ENCODE assay signal across 10 mouse cellular contexts in genomic region chr3:90451396-90452095, GRCm38 (mm10). TPM values are rescaled to one million over a fixed set of nuclear protein-coding genes. Genes with fewer than 3 reads are reported as not detected.
DNase-seq lines count a peak whose midpoint lies in the region; ATAC-seq and TF ChIP-seq lines count a peak whose summit lies in the region.
"Had no signal": no experiment of that assay in that cellular context is flagged by ENCODE, and none has a peak within 500 bp of the region (broad histone marks: within the 10 kb centered on the region; RNA-seq: fewer than 3 reads in every experiment).

No protein-coding gene starts in this region.

- peaks cover 20% of the 10 kb centered on the region for H3K4me1 ChIP-seq in heart, embryonic 13.5 days
- peaks cover 31% of the 10 kb centered on the region for H3K4me1 ChIP-seq in midbrain, embryonic 10.5 days
- H3K4me1 ChIP-seq in midbrain, postnatal 0 days (ENCODE audit: insufficient read depth, low read length) = 0 out of 2 replicates have a peak, but pooled peaks cover 6% of the 10 kb centered on the region
- H3K4me1 ChIP-seq in embryonic facial prominence, embryonic 10.5 days = peaks cover 21% of the 10 kb centered on the region
- peaks cover 19% of the 10 kb centered on the region for H3K4me1 ChIP-seq in liver, embryonic 15.5 days (replicated peaks)

- DNase-seq in heart, postnatal 25 days (ENCODE audit: low spot score) = no peak
- DNase-seq in midbrain, embryonic 10.5 days (ENCODE audit: low spot score) = no peak
- no peak for DNase-seq in midbrain, postnatal 0 days (ENCODE audit: low spot score)
- DNase-seq in embryonic facial prominence, embryonic 10.5 days (ENCODE audit: low spot score) = no peak
- no peak for DNase-seq in thymus, adult 18-20 months
- DNase-seq in adrenal gland, postnatal 10 days = no peak

- H3K9ac ChIP-seq in heart, embryonic 13.5 days = peak overlapping the region; percentile 62
- no peak overlapping the region for H3K9ac ChIP-seq in midbrain, postnatal 0 days (replicated peaks; ENCODE audit: low read length, poor library complexity, severe bottlenecking)
- no peak overlapping the region for H3K9ac ChIP-seq in liver, embryonic 15.5 days
- H3K9ac ChIP-seq: hindbrain, embryonic 15.5 days; stomach, embryonic 15.5 days had no signal

- peak overlapping the region; percentile 54 for H3K27ac ChIP-seq in heart, embryonic 13.5 days (replicated peaks)
- H3K27ac ChIP-seq in midbrain, embryonic 10.5 days (replicated peaks) = 0 out of 2 replicates have a peak overlapping the region, but pooled peaks have one; percentile 10
- no peak overlapping the region for H3K27ac ChIP-seq in midbrain, postnatal 0 days (ENCODE audit: low read depth, low read length)
- H3K27ac ChIP-seq in embryonic facial prominence, embryonic 10.5 days (replicated peaks) = peak overlapping the region; percentile 19; the same call in 1 of the 2 replicates
- no peak overlapping the region for H3K27ac ChIP-seq in liver, embryonic 15.5 days (replicated peaks)
- H3K27ac ChIP-seq: hindbrain, embryonic 15.5 days; stomach, embryonic 15.5 days had no signal

- peak overlapping the region; percentile 40 for H3K4me3 ChIP-seq in heart, embryonic 13.5 days
- no peak overlapping the region for H3K4me3 ChIP-seq in midbrain, embryonic 10.5 days
- no peak overlapping the region for H3K4me3 ChIP-seq in midbrain, postnatal 0 days (ENCODE audit: low read depth, low read length)
- H3K4me3 ChIP-seq in embryonic facial prominence, embryonic 10.5 days = peak overlapping the region; percentile 25; the same call in 1 of the 2 replicates
- H3K4me3 ChIP-seq in liver, embryonic 15.5 days (replicated peaks) = peak overlapping the region; percentile 21; the same call in 1 of the 2 replicates
- H3K4me3 ChIP-seq: hindbrain, embryonic 15.5 days; stomach, embryonic 15.5 days had no signal

- intact Hi-C loops in heart, postnatal 25 days (cut with DNase I) = no loop called here

- peak overlapping the region; percentile 62 for H3K4me2 ChIP-seq in heart, embryonic 13.5 days
- no peak overlapping the region for H3K4me2 ChIP-seq in midbrain, postnatal 0 days (ENCODE audit: low read depth, low read length, poor library complexity, severe bottlenecking)
- H3K4me2 ChIP-seq in liver, embryonic 15.5 days = peak overlapping the region; percentile 42
- H3K4me2 ChIP-seq: hindbrain, embryonic 15.5 days; stomach, embryonic 15.5 days had no signal

- H3K27me3 ChIP-seq in heart, embryonic 13.5 days (replicated peaks) = no peaks in the 10 kb centered on the region
- peaks cover 10% of the 10 kb centered on the region; the same call in 1 of the 2 replicates for H3K27me3 ChIP-seq in midbrain, embryonic 10.5 days (ENCODE audit: low read depth, poor library complexity, severe bottlenecking)
- H3K27me3 ChIP-seq in midbrain, postnatal 0 days (ENCODE audit: insufficient read depth, low read length) = no peaks in the 10 kb centered on the region
- no peaks in the 10 kb centered on the region for H3K27me3 ChIP-seq in embryonic facial prominence, embryonic 10.5 days (replicated peaks; ENCODE audit: low read depth, poor library complexity, severe bottlenecking)
- peaks cover 8% of the 10 kb centered on the region; the same call in 1 of the 2 replicates for H3K27me3 ChIP-seq in liver, embryonic 15.5 days
- H3K27me3 ChIP-seq: hindbrain, embryonic 15.5 days; stomach, embryonic 15.5 days had no signal

- 45% methylated on average over 10 of the region's 10 CpGs for WGBS in heart, embryonic 13.5 days
- WGBS in midbrain, embryonic 10.5 days = 51% methylated on average over 10 of the region's 10 CpGs
- 45% methylated on average over 10 of the region's 10 CpGs for WGBS in midbrain, postnatal 0 days
- 50% methylated on average over 10 of the region's 10 CpGs for WGBS in embryonic facial prominence, embryonic 10.5 days
- WGBS in liver, embryonic 15.5 days (ENCODE audit: insufficient replicate concordance) = 35% methylated on average over 10 of the region's 10 CpGs

- H3K9me3 ChIP-seq in heart, embryonic 13.5 days = no peaks in the 10 kb centered on the region
- H3K9me3 ChIP-seq in midbrain, embryonic 10.5 days (replicated peaks) = no peaks in the 10 kb centered on the region
- no peaks in the 10 kb centered on the region for H3K9me3 ChIP-seq in midbrain, postnatal 0 days (ENCODE audit: low read length)
- H3K9me3 ChIP-seq in embryonic facial prominence, embryonic 10.5 days = no peaks in the 10 kb centered on the region
- H3K9me3 ChIP-seq in liver, embryonic 15.5 days (replicated peaks) = no peaks in the 10 kb centered on the region
- H3K9me3 ChIP-seq: hindbrain, embryonic 15.5 days; stomach, embryonic 15.5 days had no signal

- no peak for ATAC-seq in heart, embryonic 13.5 days (ENCODE audit: extremely low read depth, insufficient number of reproducible peaks, low FRiP score, low TSS enrichment)
- no peak for ATAC-seq in midbrain, postnatal 0 days (ENCODE audit: low FRiP score)
- ATAC-seq in liver, embryonic 15.5 days (ENCODE audit: insufficient read depth) = peak; percentile 40

- H3K36me3 ChIP-seq in heart, embryonic 13.5 days = no peaks in the 10 kb centered on the region
- no peaks in the 10 kb centered on the region for H3K36me3 ChIP-seq in midbrain, embryonic 10.5 days
- no peaks in the 10 kb centered on the region for H3K36me3 ChIP-seq in midbrain, postnatal 0 days (ENCODE audit: insufficient read depth, low read length)
- H3K36me3 ChIP-seq in embryonic facial prominence, embryonic 10.5 days (replicated peaks) = no peaks in the 10 kb centered on the region
- no peaks in the 10 kb centered on the region for H3K36me3 ChIP-seq in liver, embryonic 15.5 days (replicated peaks)
- H3K36me3 ChIP-seq: hindbrain, embryonic 15.5 days; stomach, embryonic 15.5 days had no signal

- no peak for TF ChIP-seq CTCF in midbrain, postnatal 0 days (IDR thresholded peaks at IDR 0.05)

RNA-seq across cellular contexts. Expression of gene Npr1, which starts 14.1 kb away (rescaled TPM):
- 9.7 and 11.4 TPM in 2 replicates for polyA plus RNA-seq in heart, embryonic 13.5 days (2015; fragmentation: Nextera tagmentation; extraction: Ambion mirVana)
- total RNA-seq in heart, postnatal 25 days (2021) = 10 to 100 TPM; 17.2 to 18.8 TPM
- polyA plus RNA-seq in midbrain, embryonic 10.5 days (2016; fragmentation: Nextera tagmentation; extraction: Ambion mirVana) = 2.9 and 3.3 TPM in 2 replicates
- total RNA-seq in midbrain, postnatal 0 days (2014; rRNA removed) = 4.0 and 4.1 TPM in 2 replicates
- polyA plus RNA-seq in midbrain, postnatal 0 days (2015; fragmentation: Nextera tagmentation; extraction: Ambion mirVana) = 1.5 and 2.0 TPM in 2 replicates
- polyA plus RNA-seq in embryonic facial prominence, embryonic 10.5 days (2016; fragmentation: Nextera tagmentation; extraction: Ambion mirVana) = 2.0 and 3.3 TPM in 2 replicates
- polyA plus RNA-seq in liver, embryonic 15.5 days (2015; fragmentation: Nextera tagmentation; extraction: Ambion mirVana) = 3.7 and 4.8 TPM in 2 replicates
- total RNA-seq in adrenal gland, postnatal 10 days (2021) = 100 to 1,000 TPM in 1 of 2 experiments, 10 to 100 TPM in 1; 88.3 to 101 TPM

RNA-seq across cellular contexts. Expression of gene Ints3, which starts 18.1 kb away (rescaled TPM):
- 17.5 and 19.8 TPM in 2 replicates for polyA plus RNA-seq in heart, embryonic 13.5 days (2015; fragmentation: Nextera tagmentation; extraction: Ambion mirVana)
- 10 to 100 TPM; 25.2 to 26.9 TPM for total RNA-seq in heart, postnatal 25 days (2021)
- polyA plus RNA-seq in midbrain, embryonic 10.5 days (2016; fragmentation: Nextera tagmentation; extraction: Ambion mirVana) = 36.2 and 36.9 TPM in 2 replicates
- total RNA-seq in midbrain, postnatal 0 days (2014; rRNA removed) = 58.5 and 61.8 TPM in 2 replicates
- 19.7 and 22.3 TPM in 2 replicates for polyA plus RNA-seq in midbrain, postnatal 0 days (2015; fragmentation: Nextera tagmentation; extraction: Ambion mirVana)
- polyA plus RNA-seq in embryonic facial prominence, embryonic 10.5 days (2016; fragmentation: Nextera tagmentation; extraction: Ambion mirVana) = 42.8 and 46.3 TPM in 2 replicates
- polyA plus RNA-seq in liver, embryonic 15.5 days (2015; fragmentation: Nextera tagmentation; extraction: Ambion mirVana) = 9.2 and 9.9 TPM in 2 replicates
- total RNA-seq in adrenal gland, postnatal 10 days (2021) = 10 to 100 TPM; 46.8 to 51.6 TPM

RNA-seq across cellular contexts. Expression of gene Ilf2, which starts 24.4 kb away (rescaled TPM):
- polyA plus RNA-seq in heart, embryonic 13.5 days (2015; fragmentation: Nextera tagmentation; extraction: Ambion mirVana) = 116 and 125 TPM in 2 replicates
- total RNA-seq in heart, postnatal 25 days (2021) = 10 to 100 TPM; 31.5 to 33.4 TPM
- 343 and 346 TPM in 2 replicates for polyA plus RNA-seq in midbrain, embryonic 10.5 days (2016; fragmentation: Nextera tagmentation; extraction: Ambion mirVana)
- total RNA-seq in midbrain, postnatal 0 days (2014; rRNA removed) = 136 and 147 TPM in 2 replicates
- polyA plus RNA-seq in midbrain, postnatal 0 days (2015; fragmentation: Nextera tagmentation; extraction: Ambion mirVana) = 177 and 182 TPM in 2 replicates
- 356 and 367 TPM in 2 replicates for polyA plus RNA-seq in embryonic facial prominence, embryonic 10.5 days (2016; fragmentation: Nextera tagmentation; extraction: Ambion mirVana)
- 48.2 and 50.8 TPM in 2 replicates for polyA plus RNA-seq in liver, embryonic 15.5 days (2015; fragmentation: Nextera tagmentation; extraction: Ambion mirVana)
- total RNA-seq in adrenal gland, postnatal 10 days (2021) = 10 to 100 TPM; 59.1 to 63.2 TPM

RNA-seq across cellular contexts. Expression of gene Snapin, which starts 39.3 kb away (rescaled TPM):
- 72.8 and 74.7 TPM in 2 replicates for polyA plus RNA-seq in heart, embryonic 13.5 days (2015; fragmentation: Nextera tagmentation; extraction: Ambion mirVana)
- total RNA-seq in heart, postnatal 25 days (2021) = 10 to 100 TPM; 59.5 to 62.6 TPM
- polyA plus RNA-seq in midbrain, embryonic 10.5 days (2016; fragmentation: Nextera tagmentation; extraction: Ambion mirVana) = 65.5 and 75.1 TPM in 2 replicates
- 41.2 and 51.9 TPM in 2 replicates for total RNA-seq in midbrain, postnatal 0 days (2014; rRNA removed)
- polyA plus RNA-seq in midbrain, postnatal 0 days (2015; fragmentation: Nextera tagmentation; extraction: Ambion mirVana) = 93.5 and 97.2 TPM in 2 replicates
- 55.5 and 57.2 TPM in 2 replicates for polyA plus RNA-seq in embryonic facial prominence, embryonic 10.5 days (2016; fragmentation: Nextera tagmentation; extraction: Ambion mirVana)
- polyA plus RNA-seq in liver, embryonic 15.5 days (2015; fragmentation: Nextera tagmentation; extraction: Ambion mirVana) = 16.2 and 17.8 TPM in 2 replicates
- total RNA-seq in adrenal gland, postnatal 10 days (2021) = 10 to 100 TPM; 46.6 to 59.3 TPM

RNA-seq across cellular contexts. Expression of gene Chtop, which starts 57.8 kb away (rescaled TPM):
- 92.0 and 98.5 TPM in 2 replicates for polyA plus RNA-seq in heart, embryonic 13.5 days (2015; fragmentation: Nextera tagmentation; extraction: Ambion mirVana)
- 100 to 1,000 TPM; 100 to 113 TPM for total RNA-seq in heart, postnatal 25 days (2021)
- polyA plus RNA-seq in midbrain, embryonic 10.5 days (2016; fragmentation: Nextera tagmentation; extraction: Ambion mirVana) = 193 and 205 TPM in 2 replicates
- 233 and 254 TPM in 2 replicates for total RNA-seq in midbrain, postnatal 0 days (2014; rRNA removed)
- 154 and 163 TPM in 2 replicates for polyA plus RNA-seq in midbrain, postnatal 0 days (2015; fragmentation: Nextera tagmentation; extraction: Ambion mirVana)
- 181 and 188 TPM in 2 replicates for polyA plus RNA-seq in embryonic facial prominence, embryonic 10.5 days (2016; fragmentation: Nextera tagmentation; extraction: Ambion mirVana)
- polyA plus RNA-seq in liver, embryonic 15.5 days (2015; fragmentation: Nextera tagmentation; extraction: Ambion mirVana) = 49.8 and 51.6 TPM in 2 replicates
- total RNA-seq in adrenal gland, postnatal 10 days (2021) = 100 to 1,000 TPM; 101 to 108 TPM

Comparison
In these comparisons a context has a peak if more than half of its experiments do, and no peak if none do; other contexts are left out.
1. H3K27ac ChIP-seq: peak in heart, embryonic 13.5 days (single experiment), midbrain, embryonic 10.5 days (single experiment) and embryonic facial prominence, embryonic 10.5 days (single experiment); none in midbrain, postnatal 0 days (single experiment) and liver, embryonic 15.5 days (single experiment).
2. H3K4me3 ChIP-seq: peak in heart, embryonic 13.5 days (single experiment), embryonic facial prominence, embryonic 10.5 days (single experiment) and liver, embryonic 15.5 days (single experiment); none in midbrain, embryonic 10.5 days (single experiment) and midbrain, postnatal 0 days (single experiment).